Mouse (Mus musculus): ENCODE results near the gene Tlr9. TPM values are rescaled to one million over a fixed set of nuclear protein-coding genes. Genes with fewer than 3 reads are reported as not detected.

Tlr9 gene
- polyA plus RNA-seq, 1 experiment from 2014 or later = 0.08 TPM

- Histone ChIP-seq H3K4me2 (replicated peaks; ENCODE audit: low read depth) (no peak overlapping the region), H3K27ac (ENCODE audit: low read depth, low read length) (no peak overlapping the region), H3K9ac (ENCODE audit: low read depth, low read length) (no peak overlapping the region), H3K36me3 (ENCODE audit: control insufficient read depth, insufficient read depth) (peaks cover 6% of the 10 kb centered on the region; the same call in 1 of the 2 replicates), H3K27me3 (replicated peaks; ENCODE audit: control insufficient read depth, insufficient read depth, low read length) (peaks cover 9% of the 10 kb centered on the region; the same call in 1 of the 2 replicates), H3K9me3 (ENCODE audit: control insufficient read depth) (no peaks in the 10 kb centered on the region), H3K4me1 (replicated peaks; ENCODE audit: control insufficient read depth, insufficient read depth, low read length) (peaks cover 8% of the 10 kb centered on the region; the same call in 1 of the 2 replicates), H3K4me3 (ENCODE audit: low read depth, low read length) (no peak overlapping the region)
- WGBS = 36% methylated on average over 8 of the region's 8 CpGs
- ATAC-seq = no peak
- no peak for TF ChIP-seq CTCF (IDR thresholded peaks at IDR 0.05; ENCODE audit: low read depth)
Measured at GRCm38 (mm10) chr9:106227790-106228429, 5.5 kb downstream of the Tlr9 start.

- Histone ChIP-seq H3K4me2 (replicated peaks; ENCODE audit: low read depth) (no peak overlapping the region), H3K27ac (ENCODE audit: low read depth, low read length) (no peak overlapping the region), H3K27me3 (replicated peaks; ENCODE audit: control insufficient read depth, insufficient read depth, low read length) (peaks cover 6% of the 10 kb centered on the region; the same call in 1 of the 2 replicates), H3K4me3 (ENCODE audit: low read depth, low read length) (no peak overlapping the region), H3K36me3 (ENCODE audit: control insufficient read depth, insufficient read depth) (peaks cover 29% of the 10 kb centered on the region), H3K4me1 (replicated peaks; ENCODE audit: control insufficient read depth, insufficient read depth, low read length) (peaks cover 8% of the 10 kb centered on the region; the same call in 1 of the 2 replicates), H3K9me3 (ENCODE audit: control insufficient read depth) (no peaks in the 10 kb centered on the region), H3K9ac (ENCODE audit: low read depth, low read length) (no peak overlapping the region)
- no peak for TF ChIP-seq CTCF (IDR thresholded peaks at IDR 0.05; ENCODE audit: low read depth)
- ATAC-seq = no peak
- 79% methylated on average over 9 of the region's 9 CpGs for WGBS
Measured at GRCm38 (mm10) chr9:106230051-106230733, 7.8 kb downstream of the Tlr9 start.

GRCm38 (mm10) chr9:106230734-106231106, 8.3 kb downstream of the Tlr9 start:
- no peak overlapping the region for H3K4me2 ChIP-seq (replicated peaks; ENCODE audit: low read depth)
- H3K9ac ChIP-seq (ENCODE audit: low read depth, low read length) = no peak overlapping the region
- H3K27me3 ChIP-seq (replicated peaks; ENCODE audit: control insufficient read depth, insufficient read depth, low read length) = peaks cover 1% of the 10 kb centered on the region; the same call in 1 of the 2 replicates
- WGBS = 50% methylated on average over 3 of the region's 3 CpGs
- H3K27ac ChIP-seq (ENCODE audit: low read depth, low read length) = no peak overlapping the region
- peaks cover 7% of the 10 kb centered on the region; the same call in 1 of the 2 replicates for H3K4me1 ChIP-seq (replicated peaks; ENCODE audit: control insufficient read depth, insufficient read depth, low read length)
- no peaks in the 10 kb centered on the region for H3K9me3 ChIP-seq (ENCODE audit: control insufficient read depth)
- no peak overlapping the region for H3K4me3 ChIP-seq (ENCODE audit: low read depth, low read length)
- no peak for ATAC-seq
- peaks cover 34% of the 10 kb centered on the region for H3K36me3 ChIP-seq (ENCODE audit: control insufficient read depth, insufficient read depth)
- TF ChIP-seq CTCF (IDR thresholded peaks at IDR 0.05; ENCODE audit: low read depth) = peak; percentile 57

- peaks cover 2% of the 10 kb centered on the region; the same call in 1 of the 2 replicates for H3K4me1 ChIP-seq (replicated peaks; ENCODE audit: control insufficient read depth, insufficient read depth, low read length)
- H3K36me3 ChIP-seq (ENCODE audit: control insufficient read depth, insufficient read depth) = peaks cover 39% of the 10 kb centered on the region
- no peak for TF ChIP-seq CTCF (IDR thresholded peaks at IDR 0.05; ENCODE audit: low read depth)
- no peaks in the 10 kb centered on the region for H3K27me3 ChIP-seq (replicated peaks; ENCODE audit: control insufficient read depth, insufficient read depth, low read length)
- H3K9me3 ChIP-seq (ENCODE audit: control insufficient read depth) = no peaks in the 10 kb centered on the region
- H3K4me2 ChIP-seq (replicated peaks; ENCODE audit: low read depth) = no peak overlapping the region
- no peak overlapping the region for H3K4me3 ChIP-seq (ENCODE audit: low read depth, low read length)
- no peak for ATAC-seq
- no peak overlapping the region for H3K27ac ChIP-seq (ENCODE audit: low read depth, low read length)
- no peak overlapping the region for H3K9ac ChIP-seq (ENCODE audit: low read depth, low read length)
- WGBS = 77% methylated on average over 7 of the region's 7 CpGs
Measured at GRCm38 (mm10) chr9:106231220-106231619, 8.8 kb downstream of the Tlr9 start.

- 82% methylated on average over 4 of the region's 4 CpGs for WGBS
- TF ChIP-seq CTCF (IDR thresholded peaks at IDR 0.05; ENCODE audit: low read depth) = no peak
- H3K36me3 ChIP-seq (ENCODE audit: control insufficient read depth, insufficient read depth) = peaks cover 45% of the 10 kb centered on the region
- H3K4me2 ChIP-seq (replicated peaks; ENCODE audit: low read depth) = no peak overlapping the region
- no peaks in the 10 kb centered on the region for H3K27me3 ChIP-seq (replicated peaks; ENCODE audit: control insufficient read depth, insufficient read depth, low read length)
- no peak for ATAC-seq
- H3K9me3 ChIP-seq (ENCODE audit: control insufficient read depth) = no peaks in the 10 kb centered on the region
- no peak overlapping the region for H3K4me3 ChIP-seq (ENCODE audit: low read depth, low read length)
- no peaks in the 10 kb centered on the region for H3K4me1 ChIP-seq (replicated peaks; ENCODE audit: control insufficient read depth, insufficient read depth, low read length)
- H3K9ac ChIP-seq (ENCODE audit: low read depth, low read length) = no peak overlapping the region
- no peak overlapping the region for H3K27ac ChIP-seq (ENCODE audit: low read depth, low read length)
Measured at GRCm38 (mm10) chr9:106231816-106232215, 9.4 kb downstream of the Tlr9 start.

GRCm38 (mm10) chr9:106232956-106233355, 10.6 kb downstream of the Tlr9 start:
- 92% methylated on average over 3 of the region's 3 CpGs for WGBS
- H3K9me3 ChIP-seq (ENCODE audit: control insufficient read depth) = no peaks in the 10 kb centered on the region
- H3K4me3 ChIP-seq (ENCODE audit: low read depth, low read length) = no peak overlapping the region
- no peak for TF ChIP-seq CTCF (IDR thresholded peaks at IDR 0.05; ENCODE audit: low read depth)
- H3K27me3 ChIP-seq (replicated peaks; ENCODE audit: control insufficient read depth, insufficient read depth, low read length) = no peaks in the 10 kb centered on the region
- H3K36me3 ChIP-seq (ENCODE audit: control insufficient read depth, insufficient read depth) = peaks cover 56% of the 10 kb centered on the region
- H3K4me2 ChIP-seq (replicated peaks; ENCODE audit: low read depth) = no peak overlapping the region
- no peak overlapping the region; the same call in 1 of the 2 replicates for H3K27ac ChIP-seq (ENCODE audit: low read depth, low read length)
- no peaks in the 10 kb centered on the region for H3K4me1 ChIP-seq (replicated peaks; ENCODE audit: control insufficient read depth, insufficient read depth, low read length)
- H3K9ac ChIP-seq (ENCODE audit: low read depth, low read length) = no peak overlapping the region
- ATAC-seq = no peak

All from intestine, postnatal 0 days (tissue).